In genomic region chr1:75384470-75385141, GRCm38 (mm10) we compare ENCODE assay signal across 11 mouse cellular contexts. TPM values are rescaled to one million over a fixed set of nuclear protein-coding genes. Genes with fewer than 3 reads are reported as not detected.
DNase-seq lines count a peak whose midpoint lies in the region; ATAC-seq and TF ChIP-seq lines count a peak whose summit lies in the region.
"Had no signal": no experiment of that assay in that cellular context is flagged by ENCODE, and none has a peak within 500 bp of the region (broad histone marks: within the 10 kb centered on the region; RNA-seq: fewer than 3 reads in every experiment).

No protein-coding gene starts in this region.

- H3K9ac ChIP-seq in heart, embryonic 11.5 days (ENCODE audit: low read depth, low read length) = no peak overlapping the region
- no peak overlapping the region for H3K9ac ChIP-seq in heart, adult 2 months (ENCODE audit: low read depth, low read length)
- 0 out of 2 replicates have a peak overlapping the region, but pooled peaks have one; percentile 44 for H3K9ac ChIP-seq in neural tube, embryonic 12.5 days
- no peak overlapping the region for H3K9ac ChIP-seq in intestine, embryonic 15.5 days
- H3K9ac ChIP-seq: midbrain, embryonic 12.5 days had no signal

- no peaks in the 10 kb centered on the region for H3K36me3 ChIP-seq in heart, embryonic 11.5 days (ENCODE audit: control insufficient read depth, insufficient read depth, low read length)
- H3K36me3 ChIP-seq in heart, adult 2 months (ENCODE audit: control insufficient read depth, insufficient read depth, low read length) = no peaks in the 10 kb centered on the region
- H3K36me3 ChIP-seq in neural tube, embryonic 12.5 days = no peaks in the 10 kb centered on the region; the same call in 1 of the 2 replicates
- H3K36me3 ChIP-seq in intestine, embryonic 15.5 days = no peaks in the 10 kb centered on the region
- H3K36me3 ChIP-seq: midbrain, embryonic 12.5 days had no signal

- no peak for ATAC-seq in heart, embryonic 11.5 days (replicated peaks; ENCODE audit: insufficient number of reproducible peaks, low FRiP score, low TSS enrichment)
- ATAC-seq in neural tube, embryonic 12.5 days (ENCODE audit: low FRiP score, low read depth) = no peak
- no peak for ATAC-seq in intestine, embryonic 15.5 days

- H3K4me3 ChIP-seq in heart, embryonic 11.5 days (ENCODE audit: low read depth, low read length) = no peak overlapping the region
- no peak overlapping the region for H3K4me3 ChIP-seq in heart, adult 2 months
- H3K4me3 ChIP-seq in neural tube, embryonic 12.5 days = no peak overlapping the region
- H3K4me3 ChIP-seq in intestine, embryonic 15.5 days (replicated peaks) = no peak overlapping the region
- peak overlapping the region; percentile 39 for H3K4me3 ChIP-seq in olfactory bulb, adult 2 months (ENCODE audit: insufficient read depth, low read depth, low read length)
- H3K4me3 ChIP-seq: midbrain, embryonic 12.5 days had no signal

- DNase-seq in heart, adult 2 months = no peak
- DNase-seq in neural tube, embryonic 10.5 days (ENCODE audit: extremely low spot score, low spot score) = no peak
- DNase-seq in gastrocnemius, postnatal 4 days (ENCODE audit: low spot score in 2 of 2) = no peak
- DNase-seq: heart, postnatal 10 days; kidney, postnatal 4 days; lung, adult 2 months had no signal

- H3K27ac ChIP-seq in heart, embryonic 11.5 days (ENCODE audit: low read depth, low read length) = no peak overlapping the region
- no peak overlapping the region for H3K27ac ChIP-seq in heart, adult 2 months
- no peak overlapping the region for H3K27ac ChIP-seq in neural tube, embryonic 12.5 days
- H3K27ac ChIP-seq in intestine, embryonic 15.5 days = no peak overlapping the region
- H3K27ac ChIP-seq in olfactory bulb, adult 2 months (ENCODE audit: insufficient read depth, low read depth, low read length) = peak overlapping the region; percentile 81
- H3K27ac ChIP-seq: midbrain, embryonic 12.5 days had no signal

- no peak for TF ChIP-seq CTCF in heart, adult 2 months (IDR thresholded peaks at IDR 0.05)
- no peak for TF ChIP-seq CTCF in olfactory bulb, adult 2 months (IDR thresholded peaks at IDR 0.05; ENCODE audit: insufficient read depth, low read depth, low read length)

- peak overlapping the region; percentile 2; the same call in 1 of the 2 replicates for H3K4me2 ChIP-seq in heart, embryonic 11.5 days
- H3K4me2 ChIP-seq in neural tube, embryonic 12.5 days (replicated peaks) = peak overlapping the region; percentile 47
- H3K4me2 ChIP-seq in intestine, embryonic 15.5 days (replicated peaks) = 0 out of 2 replicates have a peak overlapping the region, but pooled peaks have one; percentile 22

- no peak for TF ChIP-seq POLR2A in heart, adult 2 months (IDR thresholded peaks at IDR 0.05; ENCODE audit: insufficient read depth, low read depth, low read length)
- TF ChIP-seq POLR2A in olfactory bulb, adult 2 months (IDR thresholded peaks at IDR 0.05; ENCODE audit: insufficient read depth, low read depth, low read length) = no peak; the same call in 1 of the 2 replicates

- 67% methylated on average over 27 of the region's 27 CpGs for WGBS in heart, embryonic 11.5 days (ENCODE audit: insufficient replicate concordance)
- 80% methylated on average over 27 of the region's 27 CpGs for WGBS in heart, adult 2 months
- 90% methylated on average over 27 of the region's 27 CpGs for WGBS in neural tube, embryonic 12.5 days
- 85% methylated on average over 27 of the region's 27 CpGs for WGBS in intestine, embryonic 15.5 days
- WGBS in olfactory bulb, adult 2 months = 66% methylated on average over 27 of the region's 27 CpGs

- H3K4me1 ChIP-seq in heart, embryonic 11.5 days (ENCODE audit: control insufficient read depth, insufficient read depth, low read length) = peaks cover 84% of the 10 kb centered on the region
- H3K4me1 ChIP-seq in heart, adult 2 months (ENCODE audit: control insufficient read depth, insufficient read depth, low read length) = peaks cover 2% of the 10 kb centered on the region; the same call in 1 of the 2 replicates
- peaks cover 72% of the 10 kb centered on the region for H3K4me1 ChIP-seq in neural tube, embryonic 12.5 days
- peaks cover 46% of the 10 kb centered on the region for H3K4me1 ChIP-seq in intestine, embryonic 15.5 days (replicated peaks)
- peaks cover 63% of the 10 kb centered on the region for H3K4me1 ChIP-seq in olfactory bulb, adult 2 months (ENCODE audit: control insufficient read depth, insufficient read depth, low read length)

- intact Hi-C loops in heart, adult 2 months (cut with DNase I) = no loop called here

- H3K79me2 ChIP-seq in heart, adult 2 months (replicated peaks; ENCODE audit: control insufficient read depth, insufficient read depth, low read length) = no peaks in the 10 kb centered on the region

- peaks cover 19% of the 10 kb centered on the region for H3K27me3 ChIP-seq in heart, embryonic 11.5 days (ENCODE audit: control insufficient read depth, insufficient read depth, low read length)
- no peaks in the 10 kb centered on the region for H3K27me3 ChIP-seq in heart, adult 2 months (ENCODE audit: control insufficient read depth, insufficient read depth, low read length)
- H3K27me3 ChIP-seq in neural tube, embryonic 12.5 days (replicated peaks) = peaks cover 47% of the 10 kb centered on the region
- H3K27me3 ChIP-seq in intestine, embryonic 15.5 days (replicated peaks) = peaks cover 26% of the 10 kb centered on the region

- no peaks in the 10 kb centered on the region for H3K9me3 ChIP-seq in heart, embryonic 11.5 days (replicated peaks; ENCODE audit: control insufficient read depth, low read length)
- no peaks in the 10 kb centered on the region for H3K9me3 ChIP-seq in neural tube, embryonic 12.5 days
- no peaks in the 10 kb centered on the region for H3K9me3 ChIP-seq in intestine, embryonic 15.5 days
- H3K9me3 ChIP-seq: midbrain, embryonic 12.5 days had no signal

- no peak for TF ChIP-seq EP300 in heart, adult 2 months (IDR thresholded peaks at IDR 0.05; ENCODE audit: insufficient read depth, low read depth, low read length)

RNA-seq across cellular contexts. Expression of gene Speg, which starts 9.5 kb away (rescaled TPM):
- polyA plus RNA-seq in heart, embryonic 11.5 days (2014; fragmentation: Nextera tagmentation; extraction: Ambion mirVana) = 60.7 and 66.5 TPM in 2 replicates
- total RNA-seq in heart, adult 2 months (2021) = 100 to 1,000 TPM; 131 to 135 TPM
- polyA plus RNA-seq in heart, adult 2 months (2012; rRNA removed) = 94.0 and 109 TPM in 2 replicates
- 15.8 and 17.1 TPM in 2 replicates for polyA plus RNA-seq in neural tube, embryonic 12.5 days (2016; fragmentation: Nextera tagmentation; extraction: Ambion mirVana)
- polyA plus RNA-seq in intestine, embryonic 15.5 days (2015; fragmentation: Nextera tagmentation; extraction: Ambion mirVana) = 35.6 and 39.3 TPM in 2 replicates
- not detected in 2 replicates for polyA plus RNA-seq in olfactory bulb, adult 2 months (2012; ENCODE audit: insufficient read depth, insufficient read length, low replicate concordance, missing spikeins)
- 100 to 1,000 TPM; 156 to 170 TPM for total RNA-seq in gastrocnemius, postnatal 4 days (2021)

RNA-seq across cellular contexts. Expression of gene Des, which starts 24.5 kb away (rescaled TPM):
- polyA plus RNA-seq in heart, embryonic 11.5 days (2014; fragmentation: Nextera tagmentation; extraction: Ambion mirVana) = 428 and 477 TPM in 2 replicates
- total RNA-seq in heart, adult 2 months (2021) = 1,000 to 10,000 TPM; 1,224 to 1,521 TPM
- 719 and 781 TPM in 2 replicates for polyA plus RNA-seq in heart, adult 2 months (2012; rRNA removed)
- 9.3 and 12.7 TPM in 2 replicates for polyA plus RNA-seq in neural tube, embryonic 12.5 days (2016; fragmentation: Nextera tagmentation; extraction: Ambion mirVana)
- 105 and 111 TPM in 2 replicates for polyA plus RNA-seq in intestine, embryonic 15.5 days (2015; fragmentation: Nextera tagmentation; extraction: Ambion mirVana)
- not detected in 2 replicates for polyA plus RNA-seq in olfactory bulb, adult 2 months (2012; ENCODE audit: insufficient read depth, insufficient read length, low replicate concordance, missing spikeins)
- 1,000 to 10,000 TPM; 1,760 to 1,859 TPM for total RNA-seq in gastrocnemius, postnatal 4 days (2021)

RNA-seq across cellular contexts. Expression of gene Gmppa, which starts 51.1 kb away (rescaled TPM):
- 49.8 and 57.2 TPM in 2 replicates for polyA plus RNA-seq in heart, embryonic 11.5 days (2014; fragmentation: Nextera tagmentation; extraction: Ambion mirVana)
- total RNA-seq in heart, adult 2 months (2021) = 10 to 100 TPM; 38.9 to 39.9 TPM
- 91.3 and 94.6 TPM in 2 replicates for polyA plus RNA-seq in heart, adult 2 months (2012; rRNA removed)
- polyA plus RNA-seq in neural tube, embryonic 12.5 days (2016; fragmentation: Nextera tagmentation; extraction: Ambion mirVana) = 69.9 and 83.5 TPM in 2 replicates
- 98.9 and 103 TPM in 2 replicates for polyA plus RNA-seq in intestine, embryonic 15.5 days (2015; fragmentation: Nextera tagmentation; extraction: Ambion mirVana)
- not detected in 2 replicates for polyA plus RNA-seq in olfactory bulb, adult 2 months (2012; ENCODE audit: insufficient read depth, insufficient read length, low replicate concordance, missing spikeins)
- total RNA-seq in gastrocnemius, postnatal 4 days (2021) = 10 to 100 TPM; 43.5 to 49.3 TPM

Comparison
In these comparisons a context has a peak if more than half of its experiments do, and no peak if none do; other contexts are left out.
1. RNA of gene Speg, which starts 9.5 kb away (polyA plus RNA-seq): 94.0 to 109 TPM in heart, adult 2 months, 60.7 to 66.5 TPM in heart, embryonic 11.5 days, 35.6 to 39.3 TPM in intestine, embryonic 15.5 days and 15.8 to 17.1 TPM in neural tube, embryonic 12.5 days; not detected in olfactory bulb, adult 2 months; every median in the first group is over 10 times any median in the second.
2. RNA of gene Des, which starts 24.5 kb away (polyA plus RNA-seq): 719 to 781 TPM in heart, adult 2 months, 428 to 477 TPM in heart, embryonic 11.5 days, 105 to 111 TPM in intestine, embryonic 15.5 days and 9.3 to 12.7 TPM in neural tube, embryonic 12.5 days; not detected in olfactory bulb, adult 2 months; every median in the first group is over 10 times any median in the second.
3. RNA of gene Gmppa, which starts 51.1 kb away (polyA plus RNA-seq): 98.9 to 103 TPM in intestine, embryonic 15.5 days, 91.3 to 94.6 TPM in heart, adult 2 months, 69.9 to 83.5 TPM in neural tube, embryonic 12.5 days and 49.8 to 57.2 TPM in heart, embryonic 11.5 days; not detected in olfactory bulb, adult 2 months; every median in the first group is over 10 times any median in the second.
4. Peak in every context shown above with its lines, with median percentiles within 50 percentile points of each other: H3K4me2 ChIP-seq.